Mouse (Mus musculus): ENCODE data around the gene Hist1h2bf.
"Not testable (repeated sequence)": the region's sequence is repeated elsewhere in the genome, so short reads cannot be mapped to it uniquely, and the experiment has no call there.

The Hist1h2bf gene

GRCm38 (mm10) chr13:23571504-23572217 is 2.3 kb downstream of the Hist1h2bf start:
- DNase-seq (ENCODE audit: low spot score in 2 of 2), result not testable (repeated sequence)

- peak; percentile 69 to 82 for DNase-seq (ENCODE audit: low spot score in 2 of 2)
Measured at GRCm38 (mm10) chr13:23571022-23571503, 2.9 kb downstream of the Hist1h2bf start, which contains the start of the genes Hist1h2ae and Hist1h2bg. Gene Hist1h2ae (minus strand): TSS chr13:23571220. Gene Hist1h2bg (plus strand): TSS chr13:23571396.

- DNase-seq (ENCODE audit: low spot score in 2 of 2), result not testable (repeated sequence)
Measured at GRCm38 (mm10) chr13:23570261-23571021, 3.6 kb downstream of the Hist1h2bf start.

GRCm38 (mm10) chr13:23564482-23564881 is 9.5 kb downstream of the Hist1h2bf start:
- DNase-seq (ENCODE audit: low spot score in 2 of 2), result no peak

- peak; percentile 48 to 63 for DNase-seq (ENCODE audit: low spot score in 2 of 2)
Measured at GRCm38 (mm10) chr13:23562699-23563462, 11.1 kb downstream of the Hist1h2bf start.

GRCm38 (mm10) chr13:23561883-23562659 is 11.9 kb downstream of the Hist1h2bf start, which contains the start of gene Hist1h3e:
Gene Hist1h3e (minus strand): TSS chr13:23562369.
- DNase-seq (ENCODE audit: low spot score in 2 of 2), result peak; percentile 97 to 98

GRCm38 (mm10) chr13:23561531-23561882 is 12.5 kb downstream of the Hist1h2bf start:
- DNase-seq (ENCODE audit: low spot score in 2 of 2), result not testable (repeated sequence)

GRCm38 (mm10) chr13:23560699-23561098 is 13.3 kb downstream of the Hist1h2bf start:
- DNase-seq (ENCODE audit: low spot score in 2 of 2), result not testable (repeated sequence)

- DNase-seq (ENCODE audit: low spot score in 2 of 2), result no peak
Measured at GRCm38 (mm10) chr13:23556906-23557305, 17.1 kb downstream of the Hist1h2bf start.

- DNase-seq (ENCODE audit: low spot score in 2 of 2), result peak; percentile 75 to 90
Measured at GRCm38 (mm10) chr13:23555839-23556416, 18.1 kb downstream of the Hist1h2bf start.

GRCm38 (mm10) chr13:23554925-23555838 is 18.8 kb downstream of the Hist1h2bf start:
- peak; percentile 87 to 89 for DNase-seq (ENCODE audit: low spot score in 2 of 2)

- DNase-seq (ENCODE audit: low spot score in 2 of 2), result no peak
Measured at GRCm38 (mm10) chr13:23554393-23554792, 19.6 kb downstream of the Hist1h2bf start.

GRCm38 (mm10) chr13:23552962-23553361 is 21.0 kb downstream of the Hist1h2bf start, which contains the start of gene Hist1h1d:
Gene Hist1h1d (plus strand): TSS chr13:23553262.
- DNase-seq (ENCODE audit: low spot score in 2 of 2), result no peak

- DNase-seq (ENCODE audit: low spot score in 2 of 2), result no peak
Measured at GRCm38 (mm10) chr13:23551931-23552914, 21.8 kb downstream of the Hist1h2bf start.

GRCm38 (mm10) chr13:23551146-23551834 is 22.7 kb downstream of the Hist1h2bf start, which contains the start of gene Hist1h4f:
Gene Hist1h4f (minus strand): TSS chr13:23551648.
- DNase-seq (ENCODE audit: low spot score in 2 of 2), result peak; percentile 94 to 96

GRCm38 (mm10) chr13:23550761-23551145 is 23.2 kb downstream of the Hist1h2bf start:
- no peak for DNase-seq (ENCODE audit: low spot score in 2 of 2)

GRCm38 (mm10) chr13:23546694-23547093 is 27.3 kb downstream of the Hist1h2bf start:
- DNase-seq (ENCODE audit: low spot score in 2 of 2), result no peak

- DNase-seq (ENCODE audit: low spot score in 2 of 2), result not testable (repeated sequence)
Measured at GRCm38 (mm10) chr13:23544787-23545120, 29.2 kb downstream of the Hist1h2bf start.
